Mouse (Mus musculus): ENCODE results near the gene Calr4. TPM values are rescaled to one million over a fixed set of nuclear protein-coding genes. Genes with fewer than 3 reads are reported as not detected.

Calr4 gene
- under 1 TPM; 0.64 to 0.80 TPM for total RNA-seq (2021)
- long read RNA-seq, experiment 1, result 0 reads
- long read RNA-seq, experiment 2, result 0 reads

GRCm38 (mm10) chr4:109234185-109234584 is at the start of gene Calr4:
Gene Calr4, plus strand, starts transcription at chr4:109234485.
- DNase-seq (ENCODE audit: low spot score in 2 of 2), result no peak

- DNase-seq (ENCODE audit: low spot score in 2 of 2), result no peak
Measured at GRCm38 (mm10) chr4:109185616-109186405, 48.5 kb upstream of the Calr4 start.

GRCm38 (mm10) chr4:109191598-109191997 is 42.7 kb upstream of the Calr4 start:
- DNase-seq (ENCODE audit: low spot score in 2 of 2), result no peak

DNA sequence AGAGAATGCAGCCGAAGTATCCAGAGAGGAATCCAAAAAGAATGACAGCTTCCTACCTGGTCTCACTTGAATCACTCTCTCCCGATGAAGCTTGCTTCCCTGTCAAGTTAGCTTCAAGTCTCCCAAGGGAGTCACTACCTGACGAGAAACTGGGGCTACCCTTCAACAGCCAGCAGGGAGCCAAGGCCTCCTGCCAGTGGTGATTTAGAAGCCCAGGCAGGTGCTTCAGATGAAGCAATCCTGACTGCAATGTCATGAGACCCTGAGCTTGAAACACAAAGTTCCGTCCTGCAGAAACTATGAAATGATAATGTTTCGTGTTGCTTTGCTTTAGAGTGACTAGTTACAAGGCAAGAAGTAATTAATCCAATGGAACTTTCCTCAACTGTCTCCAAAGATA is 40.4 kb upstream of the Calr4 start:
- no peak for DNase-seq (ENCODE audit: low spot score in 2 of 2)

DNA sequence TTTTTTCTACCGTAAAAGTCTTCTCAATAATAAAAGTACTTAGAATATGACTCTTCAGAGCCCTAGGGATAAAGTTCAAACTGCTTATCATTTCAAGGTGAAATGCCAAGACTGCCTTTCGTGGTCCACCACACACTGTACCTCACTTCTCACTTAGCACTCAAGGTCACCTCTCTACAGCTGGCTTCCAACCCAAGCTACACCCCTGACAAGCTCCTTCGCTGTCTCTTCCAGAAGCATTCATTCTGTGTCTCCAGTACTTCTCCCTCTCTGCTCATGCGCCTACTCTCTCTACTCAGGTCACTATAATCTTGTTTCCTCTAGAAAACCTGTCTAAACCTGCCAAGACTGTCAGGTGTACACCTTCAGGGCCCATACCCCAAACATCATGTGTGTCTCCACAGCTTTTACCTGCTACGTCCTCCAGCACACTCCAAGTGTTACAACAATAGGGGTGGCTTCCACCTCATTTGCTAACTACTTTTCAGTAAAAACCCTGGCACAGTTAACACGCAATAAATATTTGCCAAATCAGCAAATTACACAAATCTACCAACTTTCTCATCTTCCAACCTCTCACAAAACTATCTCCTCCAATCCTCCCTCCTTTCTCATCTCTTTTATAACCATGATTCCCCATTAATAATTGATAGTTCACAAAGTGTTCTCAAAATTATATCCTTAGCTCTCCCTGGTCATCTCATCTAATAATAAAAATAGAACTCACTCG is 38.2 kb upstream of the Calr4 start:
- DNase-seq (ENCODE audit: low spot score in 2 of 2), result no peak

- no peak for DNase-seq (ENCODE audit: low spot score in 2 of 2)
Measured at GRCm38 (mm10) chr4:109199069-109199468, 35.2 kb upstream of the Calr4 start.

- DNase-seq (ENCODE audit: low spot score in 2 of 2), result peak; percentile 98
Measured at GRCm38 (mm10) chr4:109201582-109202424, 32.5 kb upstream of the Calr4 start, which contains the start of gene Osbpl9. Gene Osbpl9, minus strand, starts transcription at chr4:109202272.

- DNase-seq (ENCODE audit: low spot score in 2 of 2), result no peak
Measured at GRCm38 (mm10) chr4:109203931-109204330, 30.4 kb upstream of the Calr4 start.

DNA sequence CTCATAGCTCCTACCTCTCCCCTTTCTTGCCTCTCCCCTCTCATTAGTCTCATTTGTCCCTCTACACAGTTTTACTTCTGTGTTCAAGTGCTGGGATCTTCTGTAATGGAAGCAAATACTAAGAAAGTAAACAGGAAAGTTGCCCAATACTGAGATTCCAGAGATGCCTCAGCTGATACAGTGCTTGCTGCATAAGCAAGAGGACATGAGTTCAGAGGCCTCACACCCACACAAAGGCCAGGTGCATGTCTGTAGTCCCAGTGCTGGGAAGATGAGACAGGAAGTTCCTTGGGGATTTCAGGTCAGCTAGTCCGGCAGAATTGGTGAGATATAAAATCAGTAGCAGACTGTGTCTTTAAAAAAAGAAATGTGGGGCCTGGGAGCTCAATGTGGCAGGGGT is 29.9 kb upstream of the Calr4 start:
- DNase-seq (ENCODE audit: low spot score in 2 of 2), result no peak

GRCm38 (mm10) chr4:109207524-109207923 is 26.8 kb upstream of the Calr4 start:
- DNase-seq (ENCODE audit: low spot score in 2 of 2), result no peak

GRCm38 (mm10) chr4:109210253-109210652 is 24.0 kb upstream of the Calr4 start:
- DNase-seq (ENCODE audit: low spot score in 2 of 2), result no peak

DNA sequence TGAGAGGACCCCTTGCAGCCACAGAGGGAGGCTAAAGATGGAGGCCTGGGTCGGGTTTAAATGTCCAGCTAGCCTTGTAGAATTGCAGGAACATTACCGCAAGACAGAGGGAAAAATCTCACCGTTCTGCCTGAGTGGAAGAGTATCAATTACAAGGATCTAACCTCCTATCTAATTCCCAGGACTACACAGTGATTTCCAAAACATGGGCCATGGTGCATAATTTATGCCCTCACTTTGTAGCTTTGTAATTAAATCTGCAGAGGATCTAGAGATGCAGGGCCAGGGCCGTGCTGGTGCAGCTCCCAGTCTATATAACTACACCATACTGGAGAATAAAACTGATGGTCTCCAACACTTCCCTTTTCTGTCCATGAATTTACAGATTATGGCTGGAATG is 23.4 kb upstream of the Calr4 start:
- no peak for DNase-seq (ENCODE audit: low spot score in 2 of 2)

DNA sequence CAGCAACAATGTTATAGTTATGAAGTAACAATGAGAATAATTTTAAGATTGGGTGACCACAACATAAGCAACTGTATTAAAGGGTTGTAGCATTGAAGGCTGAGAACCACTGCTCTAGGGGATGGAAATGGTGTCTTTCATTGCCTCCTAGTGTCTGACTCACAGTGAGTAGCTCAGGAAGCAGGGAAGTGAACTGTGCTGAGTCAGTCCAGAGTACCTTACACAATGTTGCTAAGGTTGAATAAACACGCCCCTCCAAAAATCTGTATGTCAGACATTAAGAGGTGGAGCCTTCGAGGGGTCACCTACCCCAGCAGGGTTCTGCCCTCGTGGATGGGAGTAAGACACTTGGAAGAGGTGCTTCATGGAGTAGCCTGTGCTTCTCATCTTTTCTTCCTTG is 20.3 kb upstream of the Calr4 start:
- no peak for DNase-seq (ENCODE audit: low spot score in 2 of 2)

- no peak for DNase-seq (ENCODE audit: low spot score in 2 of 2)
Measured at GRCm38 (mm10) chr4:109218008-109218407, 16.3 kb upstream of the Calr4 start.

DNA sequence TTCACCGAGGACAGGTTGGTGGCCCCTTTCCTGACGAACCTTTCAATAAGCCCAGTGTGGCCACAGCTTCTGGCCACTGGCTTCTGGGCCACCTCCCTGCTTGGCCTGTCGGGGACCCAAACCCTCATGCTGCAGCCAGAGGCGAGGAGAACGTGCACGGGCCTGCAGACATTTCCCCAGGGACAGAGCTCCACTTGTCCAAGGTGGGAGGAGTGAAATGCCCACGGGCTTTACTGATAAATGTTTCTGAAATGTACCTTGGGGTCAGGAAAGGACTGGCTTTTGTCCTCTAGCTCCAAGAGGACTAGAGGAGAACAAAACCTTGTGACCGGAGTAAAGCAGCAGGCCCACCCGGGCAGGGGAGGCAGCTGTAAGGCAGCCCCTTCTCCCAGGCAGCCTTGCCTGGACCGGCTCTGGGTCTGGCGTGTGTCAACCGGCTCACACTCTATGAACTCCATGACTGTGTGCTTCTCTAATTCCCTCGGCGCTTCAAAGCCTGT is 13.8 kb upstream of the Calr4 start:
- no peak for DNase-seq (ENCODE audit: low spot score in 2 of 2)

DNA sequence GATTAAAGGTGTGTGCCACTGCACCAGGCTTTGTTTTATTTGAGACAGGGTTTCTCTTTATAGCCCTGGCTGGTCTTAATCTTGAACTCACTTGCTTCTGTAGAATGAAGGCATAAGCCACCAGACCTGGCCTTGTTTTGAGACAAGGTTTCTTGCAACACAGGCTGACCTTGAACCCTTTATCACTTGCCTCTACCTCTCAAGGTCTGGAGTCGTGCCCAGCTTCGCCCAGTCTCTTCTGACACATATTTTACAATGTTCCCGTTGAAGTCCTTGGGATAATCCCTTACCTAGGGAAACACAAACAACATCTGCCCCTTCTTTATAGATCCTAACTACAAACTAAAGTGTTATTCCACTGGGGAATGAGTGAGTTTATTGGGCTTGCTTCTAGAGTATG is 12.3 kb upstream of the Calr4 start:
- DNase-seq (ENCODE audit: low spot score in 2 of 2), result peak; percentile 50 to 66

DNA sequence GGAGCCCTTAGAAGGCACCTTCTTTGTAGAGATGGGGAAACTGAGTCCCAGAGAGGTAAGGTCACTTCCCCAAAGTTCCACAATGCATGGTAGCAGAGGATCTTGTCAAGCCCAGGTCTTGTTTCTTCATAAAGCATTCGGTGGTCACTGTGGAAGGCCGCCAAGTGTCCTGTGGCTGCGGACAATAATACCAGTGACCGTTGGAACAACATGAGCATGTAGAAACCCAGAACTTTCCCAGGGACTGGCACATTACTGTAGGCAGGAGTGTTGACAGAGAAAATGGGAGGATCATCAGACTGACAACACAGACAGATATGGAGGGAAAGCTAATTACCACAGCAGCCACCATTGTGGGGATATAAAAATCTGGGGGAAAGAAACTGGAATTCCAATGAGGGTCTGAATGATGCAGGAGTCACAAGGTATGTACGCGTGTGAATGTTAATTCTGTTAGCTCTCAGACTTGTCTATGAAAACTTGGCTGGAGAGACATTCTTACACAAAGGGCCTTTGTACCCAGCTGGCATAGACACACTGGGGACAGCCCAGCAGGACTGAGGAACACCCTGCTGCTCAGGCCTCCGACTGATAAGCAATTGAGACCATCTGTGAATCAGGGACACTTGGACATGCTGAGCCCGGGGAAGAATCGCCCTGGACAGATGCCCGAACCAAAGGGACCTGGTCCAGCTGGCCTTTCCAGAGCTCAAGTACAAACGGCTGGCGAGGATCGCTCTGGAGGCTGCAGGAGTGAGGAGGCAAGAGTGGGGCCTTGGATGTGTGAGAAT is 9.3 kb upstream of the Calr4 start:
- DNase-seq (ENCODE audit: low spot score in 2 of 2), result peak; percentile 60 to 69

DNA sequence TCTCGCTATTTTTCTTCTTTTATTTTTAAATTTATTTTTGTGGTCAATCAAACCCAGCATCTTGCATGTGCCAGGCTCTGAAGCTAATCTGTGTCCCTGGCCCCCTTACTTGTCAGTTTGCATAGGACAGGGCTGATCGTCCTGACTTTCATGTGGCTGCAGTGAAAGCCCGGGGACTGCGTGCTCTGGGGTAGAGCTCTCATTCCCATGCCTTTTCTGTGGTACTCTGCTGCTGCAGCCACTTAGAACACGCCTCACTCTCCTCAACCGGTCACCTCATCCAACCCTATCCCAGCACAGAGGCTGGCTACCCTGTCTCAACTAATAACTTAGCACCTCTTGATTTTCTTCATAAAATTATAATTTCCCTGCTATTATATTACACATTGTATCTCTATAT is 8.7 kb upstream of the Calr4 start:
- DNase-seq (ENCODE audit: low spot score in 2 of 2), result no peak

- DNase-seq (ENCODE audit: low spot score in 2 of 2), result no peak
Measured at GRCm38 (mm10) chr4:109226071-109226470, 8.2 kb upstream of the Calr4 start.

DNA sequence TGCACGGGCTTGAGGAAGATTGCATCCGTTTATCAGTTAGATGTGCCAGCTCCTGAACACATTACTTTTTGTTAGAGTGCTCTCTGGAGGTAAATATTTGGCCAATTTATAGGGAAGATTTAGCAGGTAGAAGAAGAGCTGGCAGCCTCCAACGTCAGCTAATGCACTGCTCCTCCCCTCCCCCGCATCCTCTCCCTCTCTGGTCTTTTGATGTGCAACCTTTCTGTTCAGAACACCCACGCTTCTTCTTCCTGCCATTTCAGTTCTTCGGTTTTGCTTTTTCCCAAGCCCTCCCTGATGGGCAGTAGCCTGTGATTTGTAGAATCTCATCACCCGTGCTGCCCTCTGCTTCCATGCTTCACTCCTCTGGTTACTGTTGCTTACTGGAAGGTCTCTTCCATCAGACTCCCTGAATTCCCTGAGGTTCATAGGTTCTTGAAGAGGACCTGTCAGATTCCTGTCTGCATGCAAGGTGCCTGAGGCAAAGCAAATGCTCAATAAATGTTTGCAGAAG is 4.5 kb upstream of the Calr4 start:
- no peak for DNase-seq (ENCODE audit: low spot score in 2 of 2)

Measured in adrenal gland, adult 18-20 months (tissue).